8 mouse cellular contexts compared by ENCODE assay signal in the genomic region with DNA sequence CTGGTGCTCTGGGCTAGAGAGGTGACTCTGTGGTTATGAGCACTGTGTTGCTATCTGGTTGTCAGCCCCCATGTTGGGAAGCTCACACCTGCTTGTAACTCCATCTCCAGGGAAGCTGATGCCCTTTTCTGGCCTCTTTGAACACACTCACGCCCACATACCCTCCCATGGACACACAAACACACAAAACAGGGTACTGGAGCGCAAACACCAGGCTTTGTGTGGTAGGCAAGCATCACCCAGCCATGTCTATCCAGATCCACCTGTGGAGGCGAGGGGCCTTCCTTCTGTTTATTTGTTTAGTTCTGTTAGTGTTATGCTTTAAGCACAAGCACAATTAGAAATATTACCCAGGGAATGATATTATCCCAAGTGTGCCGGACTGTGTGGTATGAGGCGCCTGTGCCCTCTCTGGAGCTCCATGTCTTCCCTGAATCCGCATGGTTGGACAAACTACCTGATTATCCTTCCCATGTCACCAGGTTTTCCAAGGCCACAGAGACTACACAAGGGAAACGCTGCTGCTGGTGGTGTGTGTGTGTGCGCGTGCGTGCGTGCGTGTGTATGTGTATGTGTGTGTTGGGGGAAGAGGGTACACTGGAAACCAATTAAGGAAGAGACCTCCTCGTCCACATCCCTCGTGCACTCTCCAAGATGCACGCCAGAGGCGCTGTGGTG. TPM values are rescaled to one million over a fixed set of nuclear protein-coding genes. Genes with fewer than 3 reads are reported as not detected.
DNase-seq lines count a peak whose midpoint lies in the region; ATAC-seq and TF ChIP-seq lines count a peak whose summit lies in the region.

No protein-coding gene starts in this region.

- H3K4me3 ChIP-seq in heart, embryonic 10.5 days, result peak overlapping the region; percentile 75
- H3K4me3 ChIP-seq in embryonic facial prominence, embryonic 13.5 days, result peak overlapping the region; percentile 68
- peak overlapping the region; percentile 49 for H3K4me3 ChIP-seq in hindbrain, embryonic 16.5 days (ENCODE audit: low read length)
- peak overlapping the region; percentile 57 for H3K4me3 ChIP-seq in stomach, postnatal 0 days (ENCODE audit: low read depth, low read length)

- peak overlapping the region; percentile 79 for H3K4me2 ChIP-seq in embryonic facial prominence, embryonic 13.5 days
- peak overlapping the region; percentile 77 for H3K4me2 ChIP-seq in hindbrain, embryonic 16.5 days (ENCODE audit: low read length)
- peak overlapping the region; percentile 80 for H3K4me2 ChIP-seq in stomach, postnatal 0 days (replicated peaks; ENCODE audit: low read depth)

- no peak for TF ChIP-seq EP300 in stomach, postnatal 0 days (optimal IDR thresholded peaks at IDR 0.05)

- WGBS in heart, embryonic 10.5 days, result 30% methylated on average over 16 of the region's 16 CpGs
- 30% methylated on average over 16 of the region's 16 CpGs for WGBS in embryonic facial prominence, embryonic 13.5 days
- 28% methylated on average over 16 of the region's 16 CpGs for WGBS in hindbrain, embryonic 16.5 days
- WGBS in stomach, postnatal 0 days, result 28% methylated on average over 16 of the region's 16 CpGs

- DNase-seq in heart, embryonic 10.5 days (ENCODE audit: low spot score), result peak; percentile 91
- DNase-seq in heart, postnatal 25 days (ENCODE audit: low spot score), result no peak
- DNase-seq in CD4-positive helper T cell, adult 2 months (ENCODE audit: low read depth, low spot score), result peak; percentile 64
- no peak for DNase-seq in stomach, postnatal 0 days (ENCODE audit: low spot score)
- DNase-seq in embryo, embryonic 11 days, result no peak

- TF ChIP-seq CTCF in stomach, postnatal 0 days (IDR thresholded peaks at IDR 0.05; ENCODE audit: low read depth), result peak; percentile 86

- peak overlapping the region; percentile 84 for H3K9ac ChIP-seq in embryonic facial prominence, embryonic 13.5 days
- H3K9ac ChIP-seq in hindbrain, embryonic 16.5 days (ENCODE audit: low read depth, low read length), result peak overlapping the region; percentile 68; the same call in 1 of the 2 replicates
- H3K9ac ChIP-seq in stomach, postnatal 0 days (ENCODE audit: low read length), result peak overlapping the region; percentile 79

- intact Hi-C loops in heart, postnatal 25 days (cut with DNase I), result loop anchor here (1.0 to 5.0 kb wide), 2 partner anchors 45 to 64 kb away; a partner anchor contains a TSS

- peaks cover 38% of the 10 kb centered on the region for H3K4me1 ChIP-seq in heart, embryonic 10.5 days
- peaks cover 35% of the 10 kb centered on the region for H3K4me1 ChIP-seq in embryonic facial prominence, embryonic 13.5 days
- H3K4me1 ChIP-seq in hindbrain, embryonic 16.5 days (ENCODE audit: control insufficient read depth, insufficient read depth, low read depth, low read length), result peaks cover 2% of the 10 kb centered on the region; the same call in 1 of the 2 replicates
- H3K4me1 ChIP-seq in stomach, postnatal 0 days (replicated peaks; ENCODE audit: control insufficient read depth, insufficient read depth), result peaks cover 5% of the 10 kb centered on the region; the same call in 1 of the 2 replicates

- H3K36me3 ChIP-seq in heart, embryonic 10.5 days, result no peaks in the 10 kb centered on the region; the same call in 1 of the 2 replicates
- no peaks in the 10 kb centered on the region for H3K36me3 ChIP-seq in embryonic facial prominence, embryonic 13.5 days
- 0 out of 2 replicates have a peak, but pooled peaks cover 3% of the 10 kb centered on the region for H3K36me3 ChIP-seq in hindbrain, embryonic 16.5 days (ENCODE audit: control insufficient read depth, insufficient read depth, low read length)
- H3K36me3 ChIP-seq in stomach, postnatal 0 days (ENCODE audit: control insufficient read depth, insufficient read depth, low read length), result no peaks in the 10 kb centered on the region

- ATAC-seq in embryonic facial prominence, embryonic 13.5 days (ENCODE audit: insufficient number of reproducible peaks, insufficient read depth, low FRiP score, low TSS enrichment, low read depth), result no peak
- ATAC-seq in hindbrain, embryonic 16.5 days, result no peak
- peak; percentile 97; the same call in 1 of the 2 replicates for ATAC-seq in megakaryocyte progenitor cell, adult 5-6 weeks (replicated peaks; ENCODE audit: poor library complexity)
- no peak for ATAC-seq in stomach, postnatal 0 days (ENCODE audit: low FRiP score, low TSS enrichment)

- peak overlapping the region; percentile 93 for H3K27ac ChIP-seq in heart, embryonic 10.5 days
- peak overlapping the region; percentile 92 for H3K27ac ChIP-seq in embryonic facial prominence, embryonic 13.5 days
- H3K27ac ChIP-seq in hindbrain, embryonic 16.5 days (ENCODE audit: low read depth, low read length), result peak overlapping the region; percentile 70; the same call in 1 of the 2 replicates
- peak overlapping the region; percentile 81 for H3K27ac ChIP-seq in stomach, postnatal 0 days (replicated peaks)

- no peaks in the 10 kb centered on the region for H3K27me3 ChIP-seq in heart, embryonic 10.5 days (ENCODE audit: insufficient read depth, poor library complexity, severe bottlenecking)
- H3K27me3 ChIP-seq in embryonic facial prominence, embryonic 13.5 days, result no peaks in the 10 kb centered on the region
- no peaks in the 10 kb centered on the region for H3K27me3 ChIP-seq in hindbrain, embryonic 16.5 days (replicated peaks; ENCODE audit: control insufficient read depth, insufficient read depth, low read length)
- no peaks in the 10 kb centered on the region for H3K27me3 ChIP-seq in stomach, postnatal 0 days (ENCODE audit: control insufficient read depth, insufficient read depth, low read length)

- H3K9me3 ChIP-seq in heart, embryonic 10.5 days, result no peaks in the 10 kb centered on the region
- H3K9me3 ChIP-seq in embryonic facial prominence, embryonic 13.5 days, result no peaks in the 10 kb centered on the region
- no peaks in the 10 kb centered on the region for H3K9me3 ChIP-seq in hindbrain, embryonic 16.5 days (ENCODE audit: control insufficient read depth, low read length)
- H3K9me3 ChIP-seq in stomach, postnatal 0 days (ENCODE audit: control insufficient read depth, low read length), result no peaks in the 10 kb centered on the region

RNA-seq across cellular contexts. Expression of a gene that starts 0.8 kb away (rescaled TPM):
- 3.6 and 4.5 TPM in 2 replicates for polyA plus RNA-seq in heart, embryonic 10.5 days (2016; fragmentation: Nextera tagmentation; extraction: Ambion mirVana)
- 10 to 100 TPM; 18.5 to 23.7 TPM for total RNA-seq in heart, postnatal 25 days (2021)
- 8.2 and 9.6 TPM in 2 replicates for polyA plus RNA-seq in embryonic facial prominence, embryonic 13.5 days (2015; fragmentation: Nextera tagmentation; extraction: Ambion mirVana)
- 1.7 and 2.1 TPM in 2 replicates for polyA plus RNA-seq in hindbrain, embryonic 16.5 days (2015; fragmentation: Nextera tagmentation; extraction: Ambion mirVana)
- not detected in 2 replicates for total RNA-seq in megakaryocyte progenitor cell, adult 5-6 weeks (2015)
- total RNA-seq in megakaryocyte progenitor cell, adult 5-6 weeks (2017), result not detected in 2 replicates
- polyA plus RNA-seq in stomach, postnatal 0 days (2015; fragmentation: Nextera tagmentation; extraction: Ambion mirVana), result 3.1 and 5.1 TPM in 2 replicates

Comparison
In these comparisons a context has a peak if more than half of its experiments do, and no peak if none do; other contexts are left out.
1. DNase-seq: peak in heart, embryonic 10.5 days (single experiment) and CD4-positive helper T cell, adult 2 months (single experiment); none in heart, postnatal 25 days (single experiment), stomach, postnatal 0 days (single experiment) and embryo, embryonic 11 days (single experiment).
2. Peak in every context shown above with its lines, with median percentiles within 50 percentile points of each other: H3K27ac ChIP-seq, H3K4me3 ChIP-seq, H3K4me2 ChIP-seq and H3K9ac ChIP-seq.